Mouse (Mus musculus): ENCODE data around the gene Gm20388. TPM values are rescaled to one million over a fixed set of nuclear protein-coding genes. Genes with fewer than 3 reads are reported as not detected.

The Gm20388 gene
- polyA plus RNA-seq, 1 experiment = 28.1 TPM

- no peak overlapping the region for H3K27ac ChIP-seq (ENCODE audit: insufficient read depth, low read length)
- H3K36me3 ChIP-seq (ENCODE audit: control insufficient read depth, insufficient read depth, low read length, poor library complexity, severe bottlenecking) = no peaks in the 10 kb centered on the region
- no peaks in the 10 kb centered on the region for H3K27me3 ChIP-seq (ENCODE audit: control insufficient read depth, insufficient read depth, low read length, poor library complexity, severe bottlenecking)
- H3K9me3 ChIP-seq (replicated peaks; ENCODE audit: control insufficient read depth, insufficient read depth, low read length, poor library complexity, severe bottlenecking) = no peaks in the 10 kb centered on the region
- H3K9ac ChIP-seq (ENCODE audit: low read depth, poor library complexity, severe bottlenecking) = no peak overlapping the region
- TF ChIP-seq CTCF (IDR thresholded peaks at IDR 0.05; ENCODE audit: low read depth, low read length) = no peak
- TF ChIP-seq EP300 (IDR thresholded peaks at IDR 0.05; ENCODE audit: insufficient read depth, low read depth, low read length) = no peak
- TF ChIP-seq POLR2A (IDR thresholded peaks at IDR 0.05; ENCODE audit: insufficient read depth, low read length) = no peak
- H3K4me1 ChIP-seq (ENCODE audit: control insufficient read depth, insufficient read depth, low read length) = no peaks in the 10 kb centered on the region
- no peak overlapping the region for H3K4me3 ChIP-seq (ENCODE audit: low read depth, low read length)
Measured at GRCm38 (mm10) chr8:120051006-120051405, 140.4 kb downstream of the Gm20388 start.

- no peaks in the 10 kb centered on the region for H3K27me3 ChIP-seq (ENCODE audit: control insufficient read depth, insufficient read depth, low read length, poor library complexity, severe bottlenecking)
- no peaks in the 10 kb centered on the region for H3K36me3 ChIP-seq (ENCODE audit: control insufficient read depth, insufficient read depth, low read length, poor library complexity, severe bottlenecking)
- no peaks in the 10 kb centered on the region for H3K9me3 ChIP-seq (replicated peaks; ENCODE audit: control insufficient read depth, insufficient read depth, low read length, poor library complexity, severe bottlenecking)
- no peak for TF ChIP-seq POLR2A (IDR thresholded peaks at IDR 0.05; ENCODE audit: insufficient read depth, low read length)
- no peak for TF ChIP-seq EP300 (IDR thresholded peaks at IDR 0.05; ENCODE audit: insufficient read depth, low read depth, low read length)
- no peak for TF ChIP-seq CTCF (IDR thresholded peaks at IDR 0.05; ENCODE audit: low read depth, low read length)
- no peak overlapping the region for H3K9ac ChIP-seq (ENCODE audit: low read depth, poor library complexity, severe bottlenecking)
- H3K4me1 ChIP-seq (ENCODE audit: control insufficient read depth, insufficient read depth, low read length) = no peaks in the 10 kb centered on the region
- no peak overlapping the region for H3K4me3 ChIP-seq (ENCODE audit: low read depth, low read length)
- H3K27ac ChIP-seq (ENCODE audit: insufficient read depth, low read length) = no peak overlapping the region
Measured at GRCm38 (mm10) chr8:120051908-120052307, 141.3 kb downstream of the Gm20388 start.

GRCm38 (mm10) chr8:120052318-120052717, 141.7 kb downstream of the Gm20388 start:
- no peak overlapping the region for H3K27ac ChIP-seq (ENCODE audit: insufficient read depth, low read length)
- no peak overlapping the region for H3K9ac ChIP-seq (ENCODE audit: low read depth, poor library complexity, severe bottlenecking)
- H3K4me3 ChIP-seq (ENCODE audit: low read depth, low read length) = no peak overlapping the region
- H3K4me1 ChIP-seq (ENCODE audit: control insufficient read depth, insufficient read depth, low read length) = no peaks in the 10 kb centered on the region
- H3K27me3 ChIP-seq (ENCODE audit: control insufficient read depth, insufficient read depth, low read length, poor library complexity, severe bottlenecking) = no peaks in the 10 kb centered on the region
- no peaks in the 10 kb centered on the region for H3K36me3 ChIP-seq (ENCODE audit: control insufficient read depth, insufficient read depth, low read length, poor library complexity, severe bottlenecking)
- no peak for TF ChIP-seq POLR2A (IDR thresholded peaks at IDR 0.05; ENCODE audit: insufficient read depth, low read length)
- no peak for TF ChIP-seq CTCF (IDR thresholded peaks at IDR 0.05; ENCODE audit: low read depth, low read length)
- TF ChIP-seq EP300 (IDR thresholded peaks at IDR 0.05; ENCODE audit: insufficient read depth, low read depth, low read length) = no peak
- no peaks in the 10 kb centered on the region for H3K9me3 ChIP-seq (replicated peaks; ENCODE audit: control insufficient read depth, insufficient read depth, low read length, poor library complexity, severe bottlenecking)

DNA sequence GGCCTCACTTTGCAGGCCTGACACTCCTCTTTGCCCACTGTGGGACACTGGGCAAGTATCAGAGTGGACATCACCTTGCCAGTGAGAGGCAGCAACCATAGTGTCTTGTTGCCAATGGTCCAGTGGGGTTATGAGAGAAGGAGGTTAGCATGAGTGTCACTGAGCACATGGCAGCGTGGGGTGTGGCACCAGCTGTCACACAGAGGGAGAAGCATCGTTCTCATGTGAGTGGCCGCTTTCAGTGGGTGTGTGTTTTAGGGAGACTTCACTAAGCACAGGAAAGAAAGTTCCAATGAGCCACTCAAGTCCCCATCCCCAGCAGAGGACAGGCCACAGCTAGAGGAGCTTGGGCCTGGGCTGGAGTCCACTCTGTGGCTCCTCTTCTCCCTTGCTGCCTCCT, 144.2 kb downstream of the Gm20388 start:
- Histone ChIP-seq H3K4me1 (ENCODE audit: control insufficient read depth, insufficient read depth, low read length) (no peaks in the 10 kb centered on the region), H3K36me3 (ENCODE audit: control insufficient read depth, insufficient read depth, low read length, poor library complexity, severe bottlenecking) (no peaks in the 10 kb centered on the region), H3K4me3 (ENCODE audit: low read depth, low read length) (no peak overlapping the region), H3K27me3 (ENCODE audit: control insufficient read depth, insufficient read depth, low read length, poor library complexity, severe bottlenecking) (no peaks in the 10 kb centered on the region), H3K9me3 (replicated peaks; ENCODE audit: control insufficient read depth, insufficient read depth, low read length, poor library complexity, severe bottlenecking) (no peaks in the 10 kb centered on the region), H3K9ac (ENCODE audit: low read depth, poor library complexity, severe bottlenecking) (no peak overlapping the region), H3K27ac (ENCODE audit: insufficient read depth, low read length) (no peak overlapping the region)
- no peak for TF ChIP-seq EP300 (IDR thresholded peaks at IDR 0.05; ENCODE audit: insufficient read depth, low read depth, low read length)
- TF ChIP-seq POLR2A (IDR thresholded peaks at IDR 0.05; ENCODE audit: insufficient read depth, low read length) = no peak
- TF ChIP-seq CTCF (IDR thresholded peaks at IDR 0.05; ENCODE audit: low read depth, low read length) = no peak

DNA sequence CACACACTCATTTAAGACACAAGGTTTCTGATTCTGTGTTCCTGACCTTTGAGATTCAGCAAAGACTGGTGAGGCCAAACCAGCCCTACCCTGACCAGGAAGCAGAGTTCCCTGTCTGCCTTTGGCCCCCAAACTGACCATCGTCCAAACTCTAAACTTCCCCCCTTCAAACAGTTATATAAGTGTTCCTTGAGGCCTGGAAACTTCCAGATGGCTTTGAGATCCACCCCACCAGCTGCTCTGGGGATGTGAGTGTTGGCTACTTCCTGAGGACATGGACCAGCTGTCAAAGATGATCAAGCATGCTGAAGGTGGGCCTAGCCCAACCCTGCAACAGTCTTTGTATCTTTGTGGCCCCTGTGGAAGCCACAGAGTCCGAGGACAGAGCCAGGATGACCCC, 146.4 kb downstream of the Gm20388 start:
- no peak for TF ChIP-seq EP300 (IDR thresholded peaks at IDR 0.05; ENCODE audit: insufficient read depth, low read depth, low read length)
- TF ChIP-seq CTCF (IDR thresholded peaks at IDR 0.05; ENCODE audit: low read depth, low read length) = no peak
- no peak for TF ChIP-seq POLR2A (IDR thresholded peaks at IDR 0.05; ENCODE audit: insufficient read depth, low read length)
- H3K4me3 ChIP-seq (ENCODE audit: low read depth, low read length) = no peak overlapping the region

GRCm38 (mm10) chr8:120062742-120063141, 152.1 kb downstream of the Gm20388 start:
- H3K27ac ChIP-seq (ENCODE audit: insufficient read depth, low read length) = no peak overlapping the region
- no peaks in the 10 kb centered on the region for H3K36me3 ChIP-seq (ENCODE audit: control insufficient read depth, insufficient read depth, low read length, poor library complexity, severe bottlenecking)
- H3K4me1 ChIP-seq (ENCODE audit: control insufficient read depth, insufficient read depth, low read length) = no peaks in the 10 kb centered on the region
- H3K9me3 ChIP-seq (replicated peaks; ENCODE audit: control insufficient read depth, insufficient read depth, low read length, poor library complexity, severe bottlenecking) = no peaks in the 10 kb centered on the region
- no peak for TF ChIP-seq CTCF (IDR thresholded peaks at IDR 0.05; ENCODE audit: low read depth, low read length)
- TF ChIP-seq EP300 (IDR thresholded peaks at IDR 0.05; ENCODE audit: insufficient read depth, low read depth, low read length) = no peak
- no peak for TF ChIP-seq POLR2A (IDR thresholded peaks at IDR 0.05; ENCODE audit: insufficient read depth, low read length)
- H3K4me3 ChIP-seq (ENCODE audit: low read depth, low read length) = no peak overlapping the region
- H3K27me3 ChIP-seq (ENCODE audit: control insufficient read depth, insufficient read depth, low read length, poor library complexity, severe bottlenecking) = no peaks in the 10 kb centered on the region
- no peak overlapping the region for H3K9ac ChIP-seq (ENCODE audit: low read depth, poor library complexity, severe bottlenecking)

More for the DNA sequence above, 146.4 kb downstream of the Gm20388 start:
- Histone ChIP-seq H3K36me3 (ENCODE audit: control insufficient read depth, insufficient read depth, low read length, poor library complexity, severe bottlenecking) (no peaks in the 10 kb centered on the region), H3K4me1 (ENCODE audit: control insufficient read depth, insufficient read depth, low read length) (no peaks in the 10 kb centered on the region), H3K9ac (ENCODE audit: low read depth, poor library complexity, severe bottlenecking) (no peak overlapping the region), H3K9me3 (replicated peaks; ENCODE audit: control insufficient read depth, insufficient read depth, low read length, poor library complexity, severe bottlenecking) (no peaks in the 10 kb centered on the region), H3K27me3 (ENCODE audit: control insufficient read depth, insufficient read depth, low read length, poor library complexity, severe bottlenecking) (no peaks in the 10 kb centered on the region), H3K27ac (ENCODE audit: insufficient read depth, low read length) (no peak overlapping the region)

Data from ES-Bruce4 (cell line).